Mouse (Mus musculus): ENCODE measurements around the gene Elof1.
"Not testable (repeated sequence)": the region's sequence is repeated elsewhere in the genome, so short reads cannot be mapped to it uniquely, and the experiment has no call there.

Gene Elof1

GRCm38 (mm10) chr9:22116740-22117426 is at the start of gene Elof1:
Elof1 (minus strand) TSS chr9:22117172.
- peak; percentile 97 for DNase-seq

- no peak for DNase-seq
Observed at GRCm38 (mm10) chr9:22166686-22167085, 49.7 kb upstream of the Elof1 start.

GRCm38 (mm10) chr9:22165964-22166363 is 49.0 kb upstream of the Elof1 start:
- no peak for DNase-seq

GRCm38 (mm10) chr9:22164711-22165668 is 48.0 kb upstream of the Elof1 start:
- DNase-seq, result peak; percentile 61

GRCm38 (mm10) chr9:22162912-22163311 is 45.9 kb upstream of the Elof1 start:
- DNase-seq, result no peak

GRCm38 (mm10) chr9:22162305-22162704 is 45.3 kb upstream of the Elof1 start:
- DNase-seq, result no peak

GRCm38 (mm10) chr9:22161299-22161698 is 44.3 kb upstream of the Elof1 start:
- no peak for DNase-seq

GRCm38 (mm10) chr9:22157516-22158265 is 40.7 kb upstream of the Elof1 start:
- peak; percentile 58 for DNase-seq

GRCm38 (mm10) chr9:22156497-22157245 is 39.7 kb upstream of the Elof1 start, which contains the start of gene Pigyl:
Pigyl (plus strand) TSS chr9:22156846.
- peak; percentile 98 for DNase-seq

- DNase-seq, result peak; percentile 57
Observed at GRCm38 (mm10) chr9:22155614-22156013, 38.6 kb upstream of the Elof1 start.

GRCm38 (mm10) chr9:22153810-22154209 is 36.8 kb upstream of the Elof1 start:
- DNase-seq, result no peak

- no peak for DNase-seq
Observed at GRCm38 (mm10) chr9:22150946-22151345, 34.0 kb upstream of the Elof1 start.

GRCm38 (mm10) chr9:22150249-22150693 is 33.3 kb upstream of the Elof1 start:
- DNase-seq, result not testable (repeated sequence)

GRCm38 (mm10) chr9:22149426-22150248 is 32.7 kb upstream of the Elof1 start:
- DNase-seq, result no peak

GRCm38 (mm10) chr9:22144304-22144965 is 27.5 kb upstream of the Elof1 start:
- no peak for DNase-seq

- peak; percentile 78 for DNase-seq
Observed at GRCm38 (mm10) chr9:22143108-22144037, 26.4 kb upstream of the Elof1 start.

GRCm38 (mm10) chr9:22139746-22140145 is 22.8 kb upstream of the Elof1 start:
- peak; percentile 75 for DNase-seq

GRCm38 (mm10) chr9:22138480-22138879 is 21.5 kb upstream of the Elof1 start:
- DNase-seq, result no peak

GRCm38 (mm10) chr9:22136765-22137547 is 20.0 kb upstream of the Elof1 start:
- DNase-seq, result no peak

Data from cerebellum, adult 11-12 months (tissue).